Mouse (Mus musculus) E14TG2a.4 (cell line): Measurements from ENCODE around the gene Anxa2.

ENCODE experiments used
- CTCF ChIP-seq: conservative IDR thresholded peaks from 2 replicates; pipeline ENCODE4 v1.5.1; 2014; ENCODE audit warnings: low read length
- NANOG ChIP-seq: IDR thresholded peaks from 2 replicates; pipeline ENCODE4 v1.6.1; 2014; ENCODE audit warnings: borderline replicate concordance, low read length, mixed read lengths
- POU5F1 ChIP-seq: IDR thresholded peaks from 2 replicates; pipeline ENCODE4 v1.6.1; 2014; ENCODE audit warnings: low read length, borderline replicate concordance

GRCm38 (mm10) chr9:69453066-69453900 is at the start of gene Anxa2:
- TF ChIP-seq NANOG, result no peak
- TF ChIP-seq CTCF, result no peak
- no peak for TF ChIP-seq POU5F1
